Mouse (Mus musculus) G1E (cell line): ENCODE data around the gene Gpr142.

ENCODE experiments used
- CTCF ChIP-seq: IDR thresholded peaks from 2 replicates; pipeline ENCODE4 v1.5.1; 2012; ENCODE audit warnings: low read depth, low read length, inconsistent platforms, mixed read lengths
- POLR2AphosphoS5 ChIP-seq: IDR thresholded peaks from 2 replicates; pipeline ENCODE4 v1.6.1; 2012; ENCODE audit warnings: low read depth, low read length, inconsistent platforms; ENCODE audit not compliant: insufficient replicate concordance
- TAL1 ChIP-seq: conservative IDR thresholded peaks from 2 replicates; pipeline ENCODE4 v1.6.1; 2012; ENCODE audit warnings: low read depth, low read length, inconsistent platforms, mixed read lengths

DNA sequence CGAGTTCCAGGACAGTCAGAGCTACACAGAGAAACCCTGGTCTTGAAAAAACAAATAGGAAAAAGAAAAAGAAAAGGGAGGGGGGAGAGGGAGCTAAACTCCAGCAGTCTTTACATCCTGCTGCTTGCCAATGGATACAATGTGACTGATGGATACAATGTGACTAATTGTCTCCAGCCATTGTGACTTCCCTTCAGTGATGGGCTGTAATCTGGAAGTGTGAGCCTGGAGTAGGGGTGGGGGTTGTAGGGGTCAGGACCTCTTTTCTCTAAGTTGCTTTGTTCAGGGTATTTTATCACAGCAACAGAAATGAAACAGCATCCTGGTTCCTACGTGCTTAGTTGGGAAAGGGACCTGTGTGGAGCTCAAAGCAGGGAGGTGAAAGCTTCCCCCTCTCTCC, 20.4 kb downstream of the Gpr142 start:
- TF ChIP-seq TAL1 (no peak), CTCF (no peak), POLR2AphosphoS5 (no peak)
